Mouse (Mus musculus) lung, embryonic 14.5 days (tissue): Measurements from ENCODE around the gene Olfr568. TPM values are rescaled to one million over a fixed set of nuclear protein-coding genes. Genes with fewer than 3 reads are reported as not detected.
A peak's percentile ranks its signal among the peaks of the same experiment; 100 is the strongest.

Experiments used
- ATAC-seq: fragments of 200-750 bp; cut with Nextera tagmentation; 2 replicates; pipeline ENCODE4 v1.8.0; 2017; ENCODE audit warnings: mild to moderate bottlenecking, moderate TSS enrichment, moderate library complexity; ENCODE audit not compliant: insufficient read depth
- DNase-seq: peaks from one replicate; pipeline ENCODE4 v3.0.0-alpha.2; 2015
- H3K27ac ChIP-seq: fragments of 300-500 bp; sonication (generic); 2 replicates; pipeline ENCODE4 v1.5.1; 2014; ENCODE audit warnings: low read depth, mild to moderate bottlenecking, moderate library complexity
- H3K27me3 ChIP-seq: fragments of 300-500 bp; sonication (generic); 2 replicates; pipeline ENCODE4 v1.6.1; 2014; ENCODE audit warnings: low read length, control low read depth; ENCODE audit not compliant: insufficient read depth
- H3K36me3 ChIP-seq: fragments of 300-500 bp; sonication (generic); 2 replicates; pipeline ENCODE4 v1.6.1; 2014; ENCODE audit warnings: control low read depth; ENCODE audit not compliant: insufficient read depth
- H3K4me1 ChIP-seq: fragments of 300-500 bp; sonication (generic); 2 replicates; pipeline ENCODE4 v1.6.1; 2014; ENCODE audit warnings: antibody characterized with exemption, control low read depth; ENCODE audit not compliant: insufficient read depth
- H3K4me2 ChIP-seq: fragments of 300-500 bp; sonication (generic); 2 replicates; pipeline ENCODE4 v1.6.1; 2014; ENCODE audit warnings: mild to moderate bottlenecking
- H3K4me3 ChIP-seq: fragments of 300-500 bp; sonication (generic); 2 replicates; pipeline ENCODE4 v1.5.1; 2014; ENCODE audit warnings: low read depth, low read length
- H3K9ac ChIP-seq: fragments of 300-500 bp; sonication (generic); 2 replicates; pipeline ENCODE4 v1.6.1; 2014
- H3K9me3 ChIP-seq: fragments of 300-500 bp; sonication (generic); 2 replicates; pipeline ENCODE4 v1.6.1; 2016; ENCODE audit warnings: low read depth, low read length, control low read depth
- CTCF ChIP-seq: IDR thresholded peaks from 2 replicates; pipeline ENCODE4 v1.5.1; 2016; ENCODE audit warnings: antibody characterized with exemption, low read depth
- WGBS: fragments of 180-500 bp; shearing (Covaris S2); extraction: QIAGEN DNeasy Blood & Tissue Kit; methylation state at CpG from one replicate; pipeline ENCODE4 v1.1.7; 2014; 5-methylcytosine and 5-hydroxymethylcytosine counted together
- polyA plus RNA-seq: library from polyadenylated mRNA; unstranded; fragments of >200 nt; fragmentation: Nextera tagmentation; extraction: Ambion mirVana; gene quantifications from 2 replicates; pipeline ENCODE4 v1.2.1, GENCODE M21; 2014

Olfr568 gene
- polyA plus RNA-seq, 1 experiment from 2014 or later: not detected

GRCm38 (mm10) chr7:102919632-102920031, 42.7 kb downstream of the Olfr568 start:
- 11% methylated on average over 1 of the region's 1 CpGs for WGBS
- Histone ChIP-seq H3K9ac (no peak overlapping the region), H3K4me3 (no peak overlapping the region), H3K4me2 (no peak overlapping the region), H3K27ac (no peak overlapping the region), H3K4me1 (no peaks in the 10 kb centered on the region), H3K9me3 (no peaks in the 10 kb centered on the region), H3K27me3 (no peaks in the 10 kb centered on the region), H3K36me3 (no peaks in the 10 kb centered on the region)
- DNase-seq (peak; percentile 84), ATAC-seq (peak; percentile 63; the same call in 1 of the 2 replicates)
- peak; percentile 77 for TF ChIP-seq CTCF

DNA sequence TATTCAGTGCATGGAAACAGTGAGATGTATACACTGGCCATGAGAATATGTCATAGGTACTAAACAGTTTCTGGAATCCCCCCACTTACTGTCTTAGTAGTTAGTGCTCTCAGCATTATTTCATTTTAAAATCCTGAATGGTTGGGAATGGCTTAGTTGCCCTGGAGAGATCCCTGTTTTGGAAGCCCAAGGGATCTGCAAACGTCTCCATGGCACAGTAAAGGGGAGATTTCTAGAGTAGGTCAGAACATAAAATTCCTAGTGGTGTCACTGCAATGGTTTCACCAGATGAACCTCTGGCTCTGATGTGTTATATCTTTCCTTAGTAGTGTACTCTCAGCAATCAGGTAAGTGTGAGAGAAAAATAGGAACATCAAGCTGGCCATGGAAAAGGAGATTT, 47.2 kb downstream of the Olfr568 start, which contains the start of gene Olfr572:
Gene Olfr572, plus strand, starts transcription at position 301 of the 400 bp plus-strand sequence.
- Histone ChIP-seq H3K27me3 (no peaks in the 10 kb centered on the region), H3K9me3 (no peaks in the 10 kb centered on the region), H3K36me3 (no peaks in the 10 kb centered on the region), H3K9ac (no peak within 1 kb of the TSS), H3K4me3 (no peak within 1 kb of the TSS), H3K27ac (no peak within 1 kb of the TSS), H3K4me2 (no peak within 1 kb of the TSS), H3K4me1 (no peaks in the 10 kb centered on the region)
- no peak for TF ChIP-seq CTCF
- DNase-seq (no peak), ATAC-seq (no peak)
- 54% methylated on average over 1 of the region's 1 CpGs for WGBS

- no peak for ATAC-seq
- WGBS: 63% methylated on average over 3 of the region's 3 CpGs
- no peaks in the 10 kb centered on the region for H3K27me3 ChIP-seq
- H3K4me1 ChIP-seq: no peaks in the 10 kb centered on the region
- no peak overlapping the region for H3K27ac ChIP-seq
- no peak overlapping the region for H3K9ac ChIP-seq
- H3K9me3 ChIP-seq: no peaks in the 10 kb centered on the region
- no peak for TF ChIP-seq CTCF
- no peak overlapping the region for H3K4me3 ChIP-seq
- H3K36me3 ChIP-seq: no peaks in the 10 kb centered on the region
- no peak overlapping the region for H3K4me2 ChIP-seq
- no peak for DNase-seq
Measured at GRCm38 (mm10) chr7:102927105-102927504, 50.2 kb downstream of the Olfr568 start.

Other genes starting within 250 kb of the Olfr568 start
- gene Olfr554, start 238.7 kb upstream of the Olfr568 start, polyA plus RNA-seq: not detected in 2 replicates
- not detected in 2 replicates for gene Olfr555, start 218.3 kb upstream of the Olfr568 start, polyA plus RNA-seq
- not detected in 2 replicates for gene Olfr556, start 212.2 kb upstream of the Olfr568 start, polyA plus RNA-seq
- 13.7 and 16.1 TPM in 2 replicates for gene Trim68, start 189.8 kb upstream of the Olfr568 start, polyA plus RNA-seq
- not detected in 2 replicates for gene Olfr557, start 181.2 kb upstream of the Olfr568 start, polyA plus RNA-seq
- 0.12 TPM in 1 of 2 replicates, not detected in the other for gene Olfr558, start 174.9 kb upstream of the Olfr568 start, polyA plus RNA-seq
- not detected in 2 replicates for gene Olfr33, start 158.1 kb upstream of the Olfr568 start, polyA plus RNA-seq
- gene Olfr559, start 149.6 kb upstream of the Olfr568 start, polyA plus RNA-seq: not detected in 2 replicates
- gene Olfr560, start 117.8 kb upstream of the Olfr568 start, polyA plus RNA-seq: not detected in 2 replicates
- 0.09 and 0.12 TPM in 2 replicates for gene Olfr78, start 117.7 kb upstream of the Olfr568 start, polyA plus RNA-seq
- not detected in 2 replicates for gene Olfr561, start 105.9 kb upstream of the Olfr568 start, polyA plus RNA-seq
- gene Olfr564, start 73.6 kb upstream of the Olfr568 start, polyA plus RNA-seq: not detected in 2 replicates
- not detected in 2 replicates for gene Olfr566, start 18.4 kb upstream of the Olfr568 start, polyA plus RNA-seq
- gene Olfr569, start 13.8 kb downstream of the Olfr568 start, polyA plus RNA-seq: not detected in 2 replicates
- gene Olfr570, start 17.5 kb downstream of the Olfr568 start, polyA plus RNA-seq: not detected in 2 replicates
- gene Olfr571, start 40.4 kb downstream of the Olfr568 start, polyA plus RNA-seq: not detected in 2 replicates
- gene Olfr572, start 47.3 kb downstream of the Olfr568 start, polyA plus RNA-seq: not detected in 2 replicates
- not detected in 2 replicates for gene Olfr573-ps1, start 65.5 kb downstream of the Olfr568 start, polyA plus RNA-seq
- gene Olfr574, start 71.3 kb downstream of the Olfr568 start, polyA plus RNA-seq: not detected in 2 replicates
- gene Olfr575, start 81.7 kb downstream of the Olfr568 start, polyA plus RNA-seq: not detected in 2 replicates
- gene Olfr576, start 85.5 kb downstream of the Olfr568 start, polyA plus RNA-seq: not detected in 2 replicates
- not detected in 2 replicates for gene Olfr577, start 98.8 kb downstream of the Olfr568 start, polyA plus RNA-seq
- gene Olfr578, start 112.2 kb downstream of the Olfr568 start, polyA plus RNA-seq: not detected in 2 replicates
- not detected in 2 replicates for gene Olfr582, start 160.9 kb downstream of the Olfr568 start, polyA plus RNA-seq
- not detected in 2 replicates for gene Olfr583, start 174.2 kb downstream of the Olfr568 start, polyA plus RNA-seq
- gene Olfr584, start 204.8 kb downstream of the Olfr568 start, polyA plus RNA-seq: not detected in 2 replicates
- gene Olfr585, start 220.6 kb downstream of the Olfr568 start, polyA plus RNA-seq: not detected in 2 replicates
- not detected in 2 replicates for gene Olfr586, start 248.5 kb downstream of the Olfr568 start, polyA plus RNA-seq